Mouse (Mus musculus) v-Abl transformed pro-B cells (cell line): Measurements from ENCODE around the gene Bpifa6.

Experiments used
- in situ Hi-C, 2 experiments: fragments of 400-800 bp; cut with MboI; formaldehyde crosslinking; loops; one replicate each; pipeline ENCODE4 v1.15.1; 2025; ENCODE audit not compliant: unreplicated experiment in 2 of 2

Gene Bpifa6

DNA sequence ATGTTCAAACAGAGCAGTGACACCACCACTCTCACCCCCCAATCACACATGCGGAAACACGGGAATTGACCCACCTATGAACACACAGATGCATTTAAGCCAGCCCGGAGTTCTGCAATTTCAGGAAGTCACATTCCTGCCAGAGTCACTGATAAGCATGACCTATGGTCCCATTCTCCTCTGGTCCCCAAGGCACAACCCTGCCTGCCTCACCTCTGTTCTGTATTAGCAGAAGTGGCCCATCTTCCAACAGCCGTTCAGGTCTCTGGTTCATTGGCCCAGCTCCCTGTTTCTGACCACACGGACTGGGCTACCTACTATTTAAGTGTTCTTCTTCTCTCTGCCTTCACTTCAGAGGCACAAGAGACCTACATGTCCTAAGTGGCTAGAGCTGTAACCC is at the start of gene Bpifa6:
Bpifa6 (plus strand) TSS at position 364 of the 400 bp plus-strand sequence.
- in situ Hi-C loops, result no loop called here

DNA sequence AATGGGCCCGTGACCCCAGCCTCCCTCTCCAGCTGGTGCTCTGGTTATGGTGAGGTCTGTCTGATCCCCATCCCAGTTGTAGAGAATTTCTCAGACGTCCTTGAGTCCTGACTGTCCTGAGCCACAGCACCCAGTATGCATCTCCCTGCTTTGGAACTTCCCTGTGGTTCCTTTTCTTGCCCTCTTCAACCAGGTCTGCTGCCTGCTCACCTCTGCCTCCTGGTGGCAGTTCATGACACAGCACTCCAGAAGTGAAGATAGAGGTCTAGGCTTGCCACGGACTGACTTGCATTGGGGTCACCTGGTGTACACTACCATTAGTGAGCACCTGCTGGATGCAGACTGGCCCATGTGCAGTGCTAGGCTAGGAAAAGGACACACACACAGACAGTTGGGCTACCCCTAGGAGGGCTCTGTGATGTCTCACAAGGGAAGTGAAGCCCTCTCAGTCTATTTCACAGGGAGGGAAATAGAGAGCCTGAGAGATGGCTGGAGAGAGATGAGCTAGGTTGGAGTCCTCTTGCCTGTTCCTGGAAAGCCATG is 44.8 kb upstream of the Bpifa6 start:
- in situ Hi-C loops, result loop anchor here (5.0 to 25.0 kb wide), 4 partner anchors 218 to 443 kb away; partner anchors contain the start of gene 4930404H24Rik (in 1 of the 2)

DNA sequence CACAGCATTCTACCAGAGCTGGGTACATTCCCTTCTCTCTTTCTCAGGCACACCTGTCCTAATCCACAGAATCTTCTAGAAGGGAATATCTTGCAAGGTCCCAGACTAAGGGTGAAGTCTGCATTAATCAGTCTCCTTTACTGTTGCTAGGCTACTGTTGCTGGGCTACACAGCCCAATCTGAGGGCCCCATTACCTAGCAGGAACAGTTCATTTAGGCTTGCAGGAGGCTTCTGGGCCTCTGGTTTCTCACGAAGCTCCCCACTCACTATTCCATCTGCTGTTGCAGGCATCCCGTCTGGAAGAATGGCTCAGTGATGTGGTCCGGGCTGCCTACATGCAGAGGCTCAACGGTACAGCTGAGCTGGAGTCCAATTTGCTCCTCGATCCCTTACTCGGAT is 43.6 kb upstream of the Bpifa6 start:
- in situ Hi-C loops, result loop anchor here (5.0 to 25.0 kb wide), 3 partner anchors 219 to 444 kb away; partner anchors contain the start of gene 4930404H24Rik (in 1 of the 2)

DNA sequence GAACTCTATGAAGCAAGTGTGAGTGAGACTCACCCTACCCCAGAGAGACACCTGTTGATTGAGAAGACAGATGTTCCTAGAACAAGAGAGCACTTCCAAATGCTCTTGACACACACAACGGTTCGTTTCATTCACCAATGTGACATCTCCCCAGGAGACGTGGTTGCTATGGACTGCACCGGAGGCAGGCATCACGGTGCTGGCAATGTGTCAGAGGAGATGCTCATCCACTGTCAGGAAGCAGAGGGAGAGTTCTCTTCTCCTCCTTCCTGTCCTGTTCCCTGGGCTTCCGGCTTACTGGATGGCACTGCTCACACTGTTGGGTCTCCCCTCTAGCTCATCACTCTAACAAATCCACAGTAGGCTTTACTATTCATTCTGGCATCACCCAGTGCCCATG is 41.4 kb upstream of the Bpifa6 start:
- in situ Hi-C loops, result loop anchor here (5.0 to 25.0 kb wide), 3 partner anchors 221 to 446 kb away; partner anchors contain the start of gene 4930404H24Rik (in 1 of the 2)

DNA sequence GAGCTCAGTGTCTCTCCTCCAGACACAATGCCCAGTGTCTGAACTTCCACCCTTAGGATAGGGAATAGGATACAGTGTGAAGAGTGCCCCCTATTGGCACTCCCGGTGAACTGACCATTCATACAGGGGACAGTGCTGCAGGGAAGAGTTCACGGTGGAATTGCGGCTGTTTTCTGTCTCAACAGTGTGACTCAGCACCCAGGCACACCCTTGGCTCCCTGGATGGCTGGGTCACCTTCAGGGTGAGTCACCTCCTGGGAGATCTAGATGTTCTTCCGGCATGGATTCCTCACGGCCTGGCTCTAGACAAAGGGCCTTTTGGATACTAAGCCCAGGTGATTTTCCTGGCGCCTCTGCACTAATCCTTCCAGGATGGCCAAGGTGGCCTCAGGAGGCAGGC is 39.4 kb upstream of the Bpifa6 start:
- in situ Hi-C loops, result loop anchor here in 1 of 2 experiments (25.0 kb wide), 1 partner anchor 448 kb away; the partner anchor contains the start of gene 4930404H24Rik

DNA sequence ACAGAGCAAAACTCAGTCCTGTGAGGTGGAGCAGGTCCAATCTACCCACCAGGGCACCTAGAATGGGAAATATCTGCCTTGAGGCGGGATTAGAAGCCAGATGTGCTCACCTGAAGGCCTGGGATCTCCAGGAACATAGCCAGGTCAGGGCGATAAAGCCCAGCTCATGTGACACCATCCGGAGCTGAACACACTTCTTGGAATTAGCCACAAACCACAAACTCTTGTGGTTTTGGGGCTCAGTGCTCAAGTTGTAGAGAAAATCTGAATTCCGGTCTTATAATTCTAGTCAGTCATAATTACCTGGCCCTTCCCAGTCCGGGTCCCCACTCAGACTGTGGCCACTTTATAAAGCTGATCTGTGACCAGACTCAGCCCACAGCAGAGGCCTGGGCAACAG is 36.9 kb upstream of the Bpifa6 start, which contains the start of gene Bpifb4:
Bpifb4 (plus strand) TSS at position 370 of the 400 bp plus-strand sequence.
- in situ Hi-C loops, result loop anchor here in 1 of 2 experiments (25.0 kb wide), 1 partner anchor 451 kb away; the partner anchor contains the start of gene 4930404H24Rik

DNA sequence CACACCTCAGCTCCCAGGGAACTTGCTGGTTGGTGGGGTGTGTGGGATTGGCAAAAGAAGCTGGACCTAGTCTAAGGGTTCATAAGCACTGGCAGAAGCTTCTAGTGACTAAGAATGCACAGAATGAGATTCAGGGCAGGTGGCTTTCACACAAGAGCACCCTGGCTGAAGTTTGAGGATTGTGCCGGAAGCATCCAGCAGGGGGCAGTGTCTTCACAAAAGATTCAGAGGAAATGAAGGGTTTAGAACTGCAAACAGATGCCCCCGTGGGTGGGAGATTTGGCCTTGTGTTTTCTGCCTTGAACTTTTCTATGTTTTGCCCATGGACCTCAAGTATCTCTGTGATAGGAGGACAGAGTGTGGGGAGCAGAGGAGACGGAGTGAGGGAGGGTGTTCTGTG is 31.2 kb upstream of the Bpifa6 start:
- in situ Hi-C loops, result loop anchor here in 1 of 2 experiments (25.0 kb wide), 1 partner anchor 456 kb away; the partner anchor contains the start of gene 4930404H24Rik

DNA sequence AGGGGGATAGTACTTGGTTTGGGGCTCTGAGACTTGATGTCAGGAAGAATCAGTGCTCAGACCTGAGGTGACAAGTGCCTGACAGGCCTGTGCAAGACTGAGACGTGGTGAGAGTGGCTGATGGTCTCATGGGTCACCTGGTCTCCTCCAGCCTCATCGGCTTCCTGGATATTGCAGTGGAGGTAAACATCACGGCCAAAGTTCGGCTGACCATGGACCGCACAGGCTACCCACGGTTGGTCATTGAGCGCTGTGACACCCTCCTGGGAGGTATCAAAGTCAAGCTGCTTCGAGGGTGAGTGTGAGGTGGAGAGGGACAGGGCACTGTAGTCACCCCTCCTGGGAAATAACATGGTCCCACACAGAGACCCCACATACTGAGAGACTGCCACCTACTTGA is 30.2 kb upstream of the Bpifa6 start:
- in situ Hi-C loops, result loop anchor here in 1 of 2 experiments (25.0 kb wide), 1 partner anchor 457 kb away; the partner anchor contains the start of gene 4930404H24Rik

DNA sequence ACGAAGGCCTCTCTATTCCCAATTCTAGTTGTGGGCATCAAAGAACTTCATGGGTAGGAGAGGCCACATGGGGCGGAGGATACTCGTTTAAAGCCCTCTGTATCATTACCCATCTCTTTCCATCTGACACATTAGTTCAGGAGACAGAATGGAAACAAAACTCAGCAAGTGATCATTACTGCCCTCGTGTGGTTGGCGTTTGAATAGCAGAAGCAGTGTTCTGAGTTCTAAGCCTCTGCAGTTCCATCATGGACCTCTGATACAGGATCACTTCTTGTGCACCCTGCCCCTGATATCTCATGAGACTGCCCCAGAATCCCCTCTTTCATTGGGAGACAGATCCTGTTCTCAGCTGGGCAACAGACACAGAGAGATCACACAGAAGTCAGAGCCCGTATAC is 21.8 kb upstream of the Bpifa6 start:
- in situ Hi-C loops, result no loop called here

DNA sequence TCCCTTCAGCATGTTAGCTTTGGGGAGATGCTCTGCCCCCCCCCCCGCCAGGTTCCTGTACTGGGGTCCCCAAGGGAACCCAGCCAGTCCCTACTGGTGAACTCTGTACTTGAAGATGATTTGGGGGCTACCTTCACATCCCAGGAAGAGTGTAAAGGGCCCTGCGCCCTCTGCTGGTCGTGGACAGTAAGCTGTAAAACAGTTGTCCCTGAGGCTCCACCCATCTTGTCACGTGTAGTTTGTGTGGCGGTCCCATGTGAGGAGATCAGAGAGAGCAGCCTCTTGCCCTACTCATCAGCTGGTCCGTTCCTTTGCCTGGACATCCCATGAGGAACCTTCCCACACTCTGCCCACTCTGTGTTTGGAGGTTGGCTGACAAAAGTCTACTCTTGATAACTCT is 20.9 kb upstream of the Bpifa6 start:
- in situ Hi-C loops, result no loop called here

DNA sequence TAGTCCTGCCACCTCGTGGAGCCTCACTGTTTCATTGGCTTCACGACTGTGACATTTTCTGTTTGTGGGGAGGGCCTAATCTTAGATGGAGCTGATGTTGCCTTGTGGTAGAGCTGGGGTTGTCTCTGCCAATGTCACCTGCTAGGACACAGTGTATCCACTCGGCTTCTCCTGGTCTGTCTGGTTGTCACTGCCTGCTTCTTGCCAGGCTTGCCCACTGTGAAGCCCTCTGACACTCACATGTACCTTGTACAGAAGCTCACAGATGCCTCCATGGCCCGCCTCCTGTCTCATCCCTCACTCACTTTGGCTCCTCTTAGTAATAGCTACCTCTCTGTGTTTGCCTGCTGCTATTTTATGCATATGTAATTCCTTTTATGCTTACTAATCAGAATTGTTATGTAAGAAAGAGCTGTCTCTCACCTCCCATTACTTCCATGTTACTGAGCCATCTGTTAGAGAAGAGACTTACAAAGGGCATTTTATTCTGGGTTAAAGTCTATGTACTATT is 11.9 kb upstream of the Bpifa6 start:
- in situ Hi-C loops, result no loop called here

DNA sequence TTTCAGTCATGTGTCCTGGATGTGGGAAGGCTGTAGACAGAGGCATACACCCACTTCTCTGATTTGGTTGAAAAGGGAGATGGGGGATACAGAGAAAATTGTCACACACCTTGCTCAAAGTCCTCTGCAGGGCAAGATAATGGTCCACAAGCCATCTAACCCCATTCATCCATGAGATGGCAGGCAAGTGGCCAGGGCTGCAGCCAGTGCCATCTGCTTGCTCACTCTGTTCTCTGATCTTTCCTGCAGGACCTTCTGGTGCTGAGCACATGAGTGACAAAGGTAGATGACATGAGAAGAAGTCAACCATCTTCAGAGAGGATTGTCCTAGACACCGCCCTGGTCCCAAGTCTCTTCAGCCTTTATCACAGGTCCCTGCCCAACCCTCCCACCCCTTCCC is 11.4 kb upstream of the Bpifa6 start:
- in situ Hi-C loops, result no loop called here

DNA sequence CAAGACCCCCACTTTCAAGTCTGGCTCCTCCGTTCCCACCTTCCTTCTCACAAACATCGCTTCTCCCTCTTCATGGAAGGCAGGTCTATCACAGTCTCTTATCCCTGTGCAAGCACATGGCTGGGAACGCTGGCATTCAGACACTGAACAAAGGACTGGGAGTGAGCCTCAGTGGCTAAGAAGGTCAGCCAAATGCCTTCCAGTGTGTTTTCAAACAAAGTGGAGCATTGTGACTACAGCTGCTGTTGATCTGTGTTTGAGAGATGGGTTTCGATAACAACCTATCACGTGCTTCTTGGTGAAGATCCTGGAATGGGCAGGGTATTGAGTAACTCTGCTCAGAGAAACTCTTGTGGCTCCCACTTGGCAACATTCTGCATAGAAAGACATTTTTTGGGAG is 4.5 kb upstream of the Bpifa6 start:
- in situ Hi-C loops, result no loop called here

DNA sequence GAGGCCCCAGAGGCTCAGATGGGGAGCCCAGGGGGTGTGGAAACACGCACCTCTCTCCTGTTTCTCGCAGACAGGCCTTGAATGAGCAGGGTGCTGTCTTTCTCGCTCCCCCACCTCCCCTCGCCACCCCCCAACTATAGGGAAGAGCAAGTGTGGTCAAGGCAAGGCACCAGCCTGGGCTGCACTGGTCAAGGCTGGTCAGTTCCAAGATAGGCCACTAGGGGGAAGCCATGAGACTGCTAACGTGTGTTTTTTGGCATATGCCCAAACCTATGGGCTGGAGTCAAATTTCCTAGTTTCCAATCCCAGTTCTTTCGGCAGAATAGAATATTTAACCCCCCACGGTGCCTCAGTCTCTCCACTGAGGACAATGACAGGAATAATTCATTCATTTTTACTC is 21.0 kb downstream of the Bpifa6 start:
- in situ Hi-C loops, result no loop called here

DNA sequence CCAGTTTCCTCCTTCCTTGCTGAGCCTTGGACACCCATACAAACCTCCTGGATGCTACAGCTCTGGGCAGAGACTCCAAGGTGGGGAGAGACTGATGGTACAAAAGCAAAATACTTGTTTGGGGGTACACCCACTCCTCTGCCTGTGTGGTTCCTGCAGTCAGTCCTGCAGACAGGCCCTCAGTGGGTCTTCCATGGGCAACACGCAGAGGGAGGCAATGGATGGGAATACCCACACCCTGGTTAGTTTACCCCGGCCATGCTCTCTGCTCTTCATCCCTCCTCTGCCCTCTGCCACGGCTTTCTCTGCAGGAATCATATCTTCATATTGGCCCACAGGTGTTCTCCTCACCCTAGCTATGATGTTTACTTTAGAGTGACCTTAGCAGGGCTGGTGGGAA is 25.8 kb downstream of the Bpifa6 start:
- in situ Hi-C loops, result no loop called here

DNA sequence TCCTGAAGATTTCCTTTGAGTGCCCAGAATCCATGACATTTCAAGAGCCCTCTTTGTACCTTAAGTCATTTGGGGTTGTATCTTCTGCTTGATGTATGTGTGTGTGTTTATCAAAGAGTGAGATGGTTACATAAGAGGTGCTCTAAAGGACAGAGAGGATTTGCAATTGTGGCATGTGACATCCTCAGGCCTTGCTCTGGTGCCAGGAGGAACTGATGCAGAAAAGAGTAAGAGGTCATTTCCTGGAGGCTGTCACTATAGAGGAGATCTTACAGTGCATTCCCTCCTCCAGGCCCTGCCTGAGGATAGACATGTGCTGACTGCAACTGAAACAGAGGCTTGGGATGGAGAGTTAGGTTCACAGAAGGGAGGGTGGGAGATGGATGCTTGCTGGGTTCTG is 26.3 kb downstream of the Bpifa6 start:
- in situ Hi-C loops, result no loop called here

DNA sequence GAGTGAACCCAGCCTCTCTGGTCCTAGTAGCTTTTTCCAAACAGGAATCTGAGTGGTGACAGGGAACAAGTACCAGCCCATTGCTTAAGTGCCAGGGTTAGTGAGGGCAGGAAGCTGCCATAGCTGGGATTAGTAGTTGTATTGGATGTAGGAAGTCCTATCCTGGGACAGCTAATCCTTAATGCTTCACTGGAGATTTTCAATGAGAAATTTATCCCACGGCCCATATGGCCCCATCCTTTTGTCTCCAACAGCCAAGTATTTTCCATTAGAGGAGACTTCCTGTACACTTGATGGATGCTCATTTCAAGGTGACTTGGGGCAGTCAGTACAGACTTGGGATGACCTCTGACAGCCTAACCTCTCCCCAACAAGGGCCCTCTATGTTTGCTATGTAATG is 29.7 kb downstream of the Bpifa6 start:
- in situ Hi-C loops, result no loop called here

DNA sequence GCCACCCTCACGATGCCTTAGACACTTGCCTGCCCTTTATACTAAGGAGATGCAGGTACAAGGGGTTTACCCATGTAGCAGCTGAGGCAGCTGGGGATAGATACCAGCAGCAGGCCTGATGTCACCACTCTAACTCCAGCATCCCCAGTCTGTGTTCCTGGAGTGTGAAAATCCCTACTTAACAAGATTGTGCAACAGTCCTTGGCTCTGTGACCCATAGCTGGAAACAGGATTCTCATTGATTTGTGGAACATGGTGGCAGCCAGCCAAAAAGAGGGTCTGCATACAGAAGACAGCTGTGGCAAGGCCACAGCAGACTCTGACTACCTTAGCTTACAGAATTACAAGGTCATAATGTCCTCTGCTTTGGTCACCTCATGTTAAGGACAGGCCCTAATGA is 30.3 kb downstream of the Bpifa6 start:
- in situ Hi-C loops, result no loop called here

DNA sequence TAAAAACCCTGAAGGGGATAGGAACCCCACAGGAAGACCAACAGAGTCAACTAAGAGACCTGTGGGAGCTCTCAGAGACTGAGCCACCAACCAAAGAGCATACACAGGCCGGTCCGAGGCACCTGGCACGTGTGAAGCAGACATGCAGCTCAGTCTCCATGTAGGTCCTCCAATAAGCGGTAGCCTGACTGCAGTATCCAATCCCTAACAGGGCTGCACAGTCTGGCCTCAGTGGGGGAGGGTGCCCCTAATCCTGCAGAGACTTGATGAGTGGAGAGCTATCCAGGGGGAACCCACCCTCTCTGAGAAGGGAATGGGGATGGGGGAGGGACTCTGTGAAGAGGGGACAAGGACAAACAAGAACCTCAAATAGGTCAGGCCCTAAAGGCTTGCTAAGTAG is 31.0 kb downstream of the Bpifa6 start:
- in situ Hi-C loops, result no loop called here

DNA sequence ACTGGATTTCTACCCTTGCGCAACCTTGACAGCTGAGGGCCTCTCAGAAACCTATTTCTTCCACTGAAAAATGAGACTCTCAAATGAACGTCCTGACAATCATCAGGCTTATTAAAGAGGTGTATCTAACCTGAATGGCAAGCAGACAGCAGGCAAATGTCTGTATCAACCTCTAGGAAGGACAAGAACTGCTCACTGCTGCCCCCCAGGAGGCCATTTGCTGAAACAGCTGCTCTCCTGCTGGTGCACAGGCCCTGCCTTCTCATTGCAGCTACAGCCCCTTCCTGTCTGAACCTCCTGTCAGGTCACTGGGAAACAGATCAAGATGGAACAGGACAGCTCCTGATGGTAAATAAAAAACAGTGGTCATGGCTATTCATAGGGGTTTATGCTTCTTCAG is 31.6 kb downstream of the Bpifa6 start:
- in situ Hi-C loops, result no loop called here

DNA sequence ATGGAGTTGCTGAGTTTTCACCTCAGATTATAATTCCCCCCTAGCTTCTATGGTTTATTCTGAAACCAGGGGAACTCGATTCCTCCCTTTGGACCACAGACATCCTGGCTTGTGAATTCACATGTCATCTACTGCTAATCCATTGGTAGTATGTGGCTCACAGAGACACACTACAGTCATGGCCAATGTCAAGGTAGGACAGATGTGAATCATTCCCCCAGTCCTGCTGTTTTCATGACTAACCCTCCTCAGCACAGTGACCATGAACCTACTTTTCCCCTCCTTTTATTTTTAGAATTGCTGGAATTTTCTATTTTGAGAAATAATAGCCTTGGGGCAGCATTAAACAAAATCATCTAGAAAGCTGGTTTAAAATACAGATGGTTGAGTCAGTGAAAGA is 32.6 kb downstream of the Bpifa6 start:
- in situ Hi-C loops, result no loop called here

DNA sequence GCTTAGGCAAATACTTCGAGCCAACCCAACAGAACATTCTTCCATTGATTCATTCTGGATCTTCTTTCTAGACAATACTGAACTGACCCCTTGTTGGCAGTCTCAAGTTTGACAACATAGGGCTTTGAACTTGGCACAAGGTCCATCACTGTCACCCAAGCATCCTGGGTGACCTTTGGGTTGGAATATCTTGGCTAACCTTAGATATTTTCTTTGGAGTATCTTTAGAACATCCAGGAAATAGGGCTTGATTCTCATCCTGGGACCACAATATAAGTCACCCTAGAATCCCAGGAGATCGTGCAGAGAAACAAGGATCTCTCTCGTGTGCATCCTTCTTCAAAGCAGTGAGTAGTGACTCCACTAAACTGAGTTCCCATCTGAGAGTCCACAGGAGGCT is 33.2 kb downstream of the Bpifa6 start, which contains the start of gene Bpifa2:
Bpifa2 (plus strand) TSS at position 301 of the 400 bp plus-strand sequence.
- in situ Hi-C loops, result no loop called here
